Mouse (Mus musculus) neutrophil, adult 5-6 weeks (primary cell): Measurements from ENCODE around the gene Zscan26. TPM values are rescaled to one million over a fixed set of nuclear protein-coding genes. Genes with fewer than 3 reads are reported as not detected.
"Not testable (repeated sequence)": the region's sequence is repeated elsewhere in the genome, so short reads cannot be mapped to it uniquely, and the experiment has no call there.

ENCODE experiments used
- ATAC-seq: fragments of 151-379, 151-347 bp; 2 replicates; pipeline ENCODE4 v1.8.0; 2017; ENCODE audit warnings: mild to moderate bottlenecking, moderate TSS enrichment; ENCODE audit not compliant: insufficient number of reproducible peaks, poor library complexity, low FRiP score, severe bottlenecking; ENCODE audit errors: extremely low read depth
- total RNA-seq: library from RNA; stranded (forward); fragments of 200-1000 nt; gene quantifications from 2 replicates; pipeline ENCODE4 v1.2.3, GENCODE M21; 2017

Gene Zscan26
- total RNA-seq, 1 experiment from 2014 or later: 34.2 TPM

DNA sequence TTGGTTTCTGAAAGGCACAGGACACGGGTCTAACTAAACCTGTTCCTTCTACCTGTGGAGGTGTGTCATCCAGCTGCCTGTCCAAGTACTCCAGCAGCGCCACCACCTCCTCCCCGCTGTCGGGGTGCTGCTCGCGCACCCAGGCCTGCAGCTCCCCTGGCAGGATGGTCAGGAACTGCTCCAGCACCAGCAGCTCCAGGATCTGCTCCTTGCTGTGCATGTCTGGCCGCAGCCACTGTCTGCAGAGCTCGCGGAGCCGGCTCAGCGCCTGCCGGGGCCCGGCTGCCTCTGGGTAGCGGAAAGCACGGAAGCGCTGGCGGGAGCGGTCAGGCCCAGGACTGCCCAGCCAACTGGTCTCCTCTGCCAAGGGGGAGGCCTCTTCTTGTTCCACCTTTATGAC lies 57.5 kb downstream of the Zscan26 start:
- ATAC-seq: not testable (repeated sequence)

DNA sequence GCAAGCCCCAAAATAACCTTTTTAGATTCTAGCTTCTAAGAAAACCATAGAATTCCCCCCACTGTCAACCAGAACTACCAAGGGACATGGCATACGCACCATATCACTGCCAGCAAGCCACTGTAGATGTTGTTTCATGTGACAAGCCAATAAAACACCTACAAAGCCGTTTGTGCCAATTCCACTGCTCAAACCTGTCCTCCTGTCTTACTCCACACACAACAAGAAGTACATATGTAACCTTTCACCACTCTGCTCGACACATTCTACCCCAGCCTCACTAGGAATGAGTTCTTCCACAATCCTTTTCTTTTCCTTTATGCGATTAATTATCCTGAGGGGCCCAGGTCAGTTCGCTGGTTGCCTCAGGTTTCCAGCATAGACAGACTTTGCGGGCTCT lies 57.9 kb downstream of the Zscan26 start:
- no peak for ATAC-seq

DNA sequence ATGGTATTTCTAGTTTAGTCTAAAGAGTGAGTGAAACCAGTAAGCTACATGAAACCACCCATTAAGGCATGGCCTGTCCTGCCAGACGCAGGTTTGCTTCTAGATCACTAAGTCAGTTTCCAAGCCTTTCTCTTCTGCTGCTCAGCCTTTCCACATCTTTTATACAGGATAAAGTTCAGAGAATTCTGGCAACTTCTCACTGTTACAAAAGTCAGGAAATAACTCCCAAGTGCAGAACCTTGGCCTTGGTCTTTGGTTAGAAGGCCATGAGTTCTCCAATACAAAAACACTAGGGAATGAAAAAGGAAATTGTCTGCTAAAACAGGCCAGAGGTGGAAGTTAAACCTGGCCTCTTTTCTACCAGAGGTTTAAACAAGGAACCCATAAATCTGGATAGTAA lies 58.3 kb downstream of the Zscan26 start:
- no peak for ATAC-seq

Other genes starting within 250 kb of the Zscan26 start
- not detected in 2 replicates for gene Gpx5, start 161.0 kb downstream of the Zscan26 start, total RNA-seq
- not detected in 2 replicates for gene Gpx6, start 141.6 kb downstream of the Zscan26 start, total RNA-seq
- gene Olfr1367, start 106.8 kb downstream of the Zscan26 start, total RNA-seq: not detected in 2 replicates
- gene Zscan12, start 90.9 kb downstream of the Zscan26 start, total RNA-seq: 2.3 and 2.7 TPM in 2 replicates
- gene Zkscan3, start 51.0 kb downstream of the Zscan26 start, total RNA-seq: 44.9 and 53.7 TPM in 2 replicates
- 0.23 and 0.37 TPM in 2 replicates for gene Pgbd1, start 12.7 kb downstream of the Zscan26 start, total RNA-seq
- 0.49 TPM in 1 of 2 replicates, not detected in the other for gene Nkapl, start 14.8 kb upstream of the Zscan26 start, total RNA-seq
- not detected in 2 replicates for gene Zkscan4, start 25.2 kb upstream of the Zscan26 start, total RNA-seq
- not detected in 2 replicates for gene Gm10065, start 25.7 kb upstream of the Zscan26 start, total RNA-seq
- gene AK157302, start 41.5 kb upstream of the Zscan26 start, total RNA-seq: 1.1 and 1.7 TPM in 2 replicates
- gene Gm11273, start 47.7 kb upstream of the Zscan26 start, total RNA-seq: not detected in 2 replicates
- gene Zkscan8, start 77.4 kb upstream of the Zscan26 start, total RNA-seq: 6.9 TPM in 2 replicates
- gene Olfr1366, start 89.1 kb upstream of the Zscan26 start, total RNA-seq: not detected in 2 replicates
- gene Olfr1535, start 106.2 kb upstream of the Zscan26 start, total RNA-seq: not detected in 2 replicates
- gene Olfr1364, start 128.0 kb upstream of the Zscan26 start, total RNA-seq: not detected in 2 replicates
- gene Olfr1362, start 160.3 kb upstream of the Zscan26 start, total RNA-seq: not detected in 2 replicates
- gene Olfr11, start 188.8 kb upstream of the Zscan26 start, total RNA-seq: not detected in 2 replicates
- gene Olfr1361, start 209.7 kb upstream of the Zscan26 start, total RNA-seq: not detected in 2 replicates
- not detected in 2 replicates for gene Olfr1360, start 223.7 kb upstream of the Zscan26 start, total RNA-seq
- not detected in 2 replicates for gene Olfr1359, start 244.4 kb upstream of the Zscan26 start, total RNA-seq